Mouse (Mus musculus) small intestine, adult 2 months (tissue): Measurements from ENCODE around the gene Zdhhc5. TPM values are rescaled to one million over a fixed set of nuclear protein-coding genes. Genes with fewer than 3 reads are reported as not detected.
A peak's percentile ranks its signal among the peaks of the same experiment; 100 is the strongest.

Source experiments
- H3K27ac ChIP-seq: fragments of 200-500 bp; 2 replicates; pipeline ENCODE4 v1.5.1; 2012; ENCODE audit warnings: low read depth, low read length, control low read depth, inconsistent platforms; ENCODE audit not compliant: insufficient read depth
- H3K27me3 ChIP-seq: fragments of 200-500 bp; 2 replicates; pipeline ENCODE4 v1.6.1; 2012; ENCODE audit warnings: mild to moderate bottlenecking, moderate library complexity, low read length, inconsistent platforms; ENCODE audit not compliant: control insufficient read depth, insufficient read depth
- H3K36me3 ChIP-seq: fragments of 200-500 bp; 2 replicates; pipeline ENCODE4 v1.6.1; 2012; ENCODE audit warnings: mild to moderate bottlenecking, low read length, control low read depth, inconsistent platforms; ENCODE audit not compliant: control insufficient read depth, insufficient read depth
- H3K4me1 ChIP-seq: fragments of 200-500 bp; 2 replicates; pipeline ENCODE4 v1.6.1; 2012; ENCODE audit warnings: low read length, inconsistent platforms, mixed read lengths; ENCODE audit not compliant: control insufficient read depth, insufficient read depth, insufficient read length
- H3K4me3 ChIP-seq: fragments of 200-500 bp; 2 replicates; pipeline ENCODE4 v1.5.1; 2012; ENCODE audit warnings: low read depth, mild to moderate bottlenecking, control low read depth, inconsistent platforms, low read length, moderate library complexity
- CTCF ChIP-seq: fragments of 200-500 bp; IDR thresholded peaks from 2 replicates; pipeline ENCODE4 v1.5.1; 2012; ENCODE audit warnings: low read depth, mild to moderate bottlenecking, control low read depth, inconsistent platforms, low read length, moderate library complexity, mixed read lengths; ENCODE audit not compliant: insufficient replicate concordance, insufficient read length; ENCODE audit errors: extremely low read depth
- POLR2A ChIP-seq: fragments of 200-500 bp; IDR thresholded peaks from 2 replicates; pipeline ENCODE4 v1.6.1; 2012; ENCODE audit warnings: low read depth, mild to moderate bottlenecking, control low read depth, inconsistent platforms, low read length, moderate library complexity
- WGBS: fragments of 180-500 bp; shearing (Covaris S2); methylation state at CpG from one replicate; pipeline ENCODE4 v1.1.7; 2018; 5-methylcytosine and 5-hydroxymethylcytosine counted together
- polyA plus RNA-seq: library from polyadenylated mRNA; depleted of rRNA; stranded (reverse); fragments of >200 nt; gene quantifications from 2 replicates; pipeline ENCODE4 v1.2.3, GENCODE M21; 2012

Zdhhc5 gene
- polyA plus RNA-seq, 1 experiment, result 46.1 TPM

GRCm38 (mm10) chr2:84757026-84757682 lies 42.2 kb upstream of the Zdhhc5 start:
- no peak overlapping the region for H3K4me3 ChIP-seq
- H3K27ac ChIP-seq, result 0 out of 2 replicates have a peak overlapping the region, but pooled peaks have one; percentile 28
- H3K4me1 ChIP-seq, result peaks cover 12% of the 10 kb centered on the region; the same call in 1 of the 2 replicates
- no peaks in the 10 kb centered on the region for H3K36me3 ChIP-seq
- WGBS, result 74% methylated on average over 7 of the region's 7 CpGs
- no peaks in the 10 kb centered on the region for H3K27me3 ChIP-seq
- no peak for TF ChIP-seq POLR2A

DNA sequence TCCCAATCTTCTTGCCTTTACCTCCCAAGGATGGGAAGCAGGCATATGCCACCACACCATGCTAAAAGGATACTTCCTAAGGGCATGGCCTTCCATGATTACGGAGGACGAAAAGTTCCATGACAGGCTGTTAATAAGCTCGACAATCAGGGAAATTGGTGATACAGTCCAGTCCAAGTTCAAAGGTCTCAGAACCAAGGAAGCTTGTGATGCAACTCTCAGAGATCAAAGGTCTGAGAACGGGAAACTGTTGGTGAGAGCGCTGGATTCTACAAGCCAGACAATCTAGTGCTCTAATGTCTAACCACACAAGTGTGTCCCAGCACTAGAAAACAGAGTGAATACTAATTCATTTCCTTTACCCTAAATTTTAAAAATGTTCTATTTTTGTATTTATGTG lies 41.3 kb upstream of the Zdhhc5 start:
- no peak for TF ChIP-seq POLR2A
- no peak for TF ChIP-seq CTCF
- no peaks in the 10 kb centered on the region for H3K27me3 ChIP-seq
- H3K27ac ChIP-seq, result peak overlapping the region; percentile 65; the same call in 1 of the 2 replicates
- H3K4me3 ChIP-seq, result no peak overlapping the region
- H3K4me1 ChIP-seq, result peaks cover 8% of the 10 kb centered on the region; the same call in 1 of the 2 replicates
- no peaks in the 10 kb centered on the region for H3K36me3 ChIP-seq
- 32% methylated on average over 5 of the region's 5 CpGs for WGBS

GRCm38 (mm10) chr2:84750115-84750514 lies 35.1 kb upstream of the Zdhhc5 start:
- 43% methylated on average over 6 of the region's 6 CpGs for WGBS
- no peak for TF ChIP-seq POLR2A
- no peak for TF ChIP-seq CTCF
- Histone ChIP-seq H3K4me1 (no peaks in the 10 kb centered on the region), H3K27me3 (no peaks in the 10 kb centered on the region), H3K4me3 (no peak overlapping the region), H3K36me3 (no peaks in the 10 kb centered on the region), H3K27ac (no peak overlapping the region)

DNA sequence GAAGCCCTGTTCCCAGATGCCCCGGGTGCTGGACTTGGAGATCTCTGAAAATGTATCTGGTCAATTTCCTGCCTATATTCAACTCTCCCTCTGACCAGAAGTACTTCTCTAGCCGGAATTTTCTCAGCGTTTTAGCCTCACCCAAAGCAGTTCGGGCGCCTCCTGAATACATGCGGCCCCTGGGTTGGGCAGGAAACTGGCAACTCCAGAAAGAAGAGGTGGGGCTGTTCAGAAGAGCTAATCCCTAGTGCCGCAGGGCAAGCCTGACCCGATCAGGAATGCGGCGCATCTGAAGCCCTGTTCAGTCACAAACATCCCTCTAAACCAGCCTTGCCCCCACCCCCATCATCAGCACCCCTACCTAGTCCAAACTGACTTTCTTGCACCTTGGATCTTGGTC lies 29.1 kb upstream of the Zdhhc5 start:
- H3K27ac ChIP-seq, result no peak overlapping the region
- 4% methylated on average over 10 of the region's 10 CpGs for WGBS
- H3K27me3 ChIP-seq, result no peaks in the 10 kb centered on the region
- peak overlapping the region; percentile 67 for H3K4me3 ChIP-seq
- H3K36me3 ChIP-seq, result no peaks in the 10 kb centered on the region
- peaks cover 11% of the 10 kb centered on the region for H3K4me1 ChIP-seq
- TF ChIP-seq POLR2A (no peak), CTCF (no peak)

DNA sequence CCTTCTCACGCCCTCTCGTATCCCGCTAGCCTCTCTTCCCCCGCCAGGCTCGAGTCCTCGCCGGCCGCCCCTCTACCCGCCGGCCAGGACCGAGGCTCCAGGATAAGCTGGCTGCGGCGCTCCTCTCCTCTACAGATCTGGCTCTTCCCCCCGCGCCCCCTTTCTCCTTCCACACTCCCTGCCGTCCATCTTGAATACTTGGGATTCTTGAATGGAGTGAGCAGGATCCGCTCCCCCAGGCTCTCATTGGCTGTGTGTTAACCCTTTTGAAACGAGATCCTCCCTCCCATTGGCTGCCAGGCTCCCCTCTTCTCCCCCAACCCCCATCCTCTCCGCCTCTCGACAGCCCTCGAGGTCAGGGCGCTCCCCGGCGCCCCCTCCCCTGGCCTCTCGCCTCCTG lies 28.6 kb upstream of the Zdhhc5 start, which contains the start of gene Gm19426:
Gm19426 (minus strand) TSS at position 95 of the 400 bp plus-strand sequence.
- H3K27ac ChIP-seq, result peak within 1 kb of the TSS; percentile 48; the same call in 1 of the 2 replicates
- no peaks in the 10 kb centered on the region for H3K27me3 ChIP-seq
- under 1% methylated on average over 25 of the region's 25 CpGs for WGBS
- no peak for TF ChIP-seq POLR2A
- TF ChIP-seq CTCF, result no peak
- no peaks in the 10 kb centered on the region for H3K36me3 ChIP-seq
- peak within 1 kb of the TSS; percentile 67 for H3K4me3 ChIP-seq
- H3K4me1 ChIP-seq, result peaks cover 11% of the 10 kb centered on the region

DNA sequence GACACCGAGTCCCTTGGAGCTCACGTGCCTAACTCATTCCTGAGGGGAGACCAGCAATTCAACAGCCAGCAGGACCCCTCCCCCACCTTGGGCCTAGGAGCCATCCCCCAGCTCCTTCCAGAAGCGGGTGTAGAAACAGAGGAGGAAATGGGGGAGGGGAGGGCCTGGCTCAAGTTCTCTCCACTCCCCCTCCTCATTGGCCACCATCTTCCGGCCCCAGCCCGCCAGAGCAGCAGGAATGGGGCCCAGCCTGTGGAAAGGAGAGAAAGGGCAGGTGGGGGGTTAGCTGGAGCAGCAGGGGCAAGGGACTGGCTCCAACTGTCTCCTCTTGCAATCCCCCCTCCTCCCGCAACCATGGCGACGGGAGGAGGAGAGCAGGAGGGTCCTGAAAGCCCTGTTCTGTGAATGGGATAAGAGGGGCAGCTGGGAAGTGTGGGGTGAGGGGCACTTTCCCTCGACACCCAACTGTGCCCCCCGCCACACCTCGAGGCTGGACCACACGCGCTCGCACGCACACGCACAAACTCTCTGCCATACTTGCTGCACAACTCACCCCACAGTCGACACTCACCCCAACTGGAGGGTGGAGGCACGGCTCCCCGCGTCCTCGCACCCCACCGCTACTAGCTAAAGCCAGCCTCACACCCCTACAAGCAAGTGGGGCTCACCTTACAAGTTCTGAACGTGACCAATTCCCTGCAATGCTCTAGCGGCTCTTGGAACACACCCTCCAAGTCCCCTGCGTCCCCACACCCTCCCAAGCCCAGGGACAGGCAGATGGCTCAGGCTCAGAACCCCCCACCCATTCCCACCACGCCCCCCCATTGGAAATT lies 27.7 kb upstream of the Zdhhc5 start:
- 53% methylated on average over 26 of the region's 26 CpGs for WGBS
- H3K27ac ChIP-seq, result no peak overlapping the region
- peaks cover 11% of the 10 kb centered on the region for H3K4me1 ChIP-seq
- no peaks in the 10 kb centered on the region for H3K27me3 ChIP-seq
- H3K4me3 ChIP-seq, result peak overlapping the region; percentile 67
- TF ChIP-seq CTCF, result no peak
- TF ChIP-seq POLR2A, result no peak
- no peaks in the 10 kb centered on the region for H3K36me3 ChIP-seq

GRCm38 (mm10) chr2:84741841-84742450 lies 27.0 kb upstream of the Zdhhc5 start:
- WGBS, result 76% methylated on average over 5 of the region's 5 CpGs
- H3K4me1 ChIP-seq, result peaks cover 11% of the 10 kb centered on the region
- H3K36me3 ChIP-seq, result no peaks in the 10 kb centered on the region
- peak overlapping the region; percentile 67; the same call in 1 of the 2 replicates for H3K4me3 ChIP-seq
- H3K27ac ChIP-seq, result no peak overlapping the region
- TF ChIP-seq CTCF, result no peak
- TF ChIP-seq POLR2A, result no peak
- H3K27me3 ChIP-seq, result peaks cover 5% of the 10 kb centered on the region; the same call in 1 of the 2 replicates
